Mouse (Mus musculus) spleen, adult 2 months (tissue): ENCODE measurements around the gene Adgrl3.

ENCODE experiments used
- CTCF ChIP-seq: fragments of 200-500 bp; IDR thresholded peaks from 2 replicates; pipeline ENCODE4 v1.5.1; 2011; ENCODE audit warnings: mild to moderate bottlenecking, inconsistent platforms; ENCODE audit not compliant: insufficient read depth, insufficient read length, insufficient replicate concordance; ENCODE audit errors: extremely low read depth
- POLR2A ChIP-seq: fragments of 200-500 bp; IDR thresholded peaks from 2 replicates; pipeline ENCODE4 v1.6.1; 2011; ENCODE audit warnings: low read depth, low read length, inconsistent platforms

DNA sequence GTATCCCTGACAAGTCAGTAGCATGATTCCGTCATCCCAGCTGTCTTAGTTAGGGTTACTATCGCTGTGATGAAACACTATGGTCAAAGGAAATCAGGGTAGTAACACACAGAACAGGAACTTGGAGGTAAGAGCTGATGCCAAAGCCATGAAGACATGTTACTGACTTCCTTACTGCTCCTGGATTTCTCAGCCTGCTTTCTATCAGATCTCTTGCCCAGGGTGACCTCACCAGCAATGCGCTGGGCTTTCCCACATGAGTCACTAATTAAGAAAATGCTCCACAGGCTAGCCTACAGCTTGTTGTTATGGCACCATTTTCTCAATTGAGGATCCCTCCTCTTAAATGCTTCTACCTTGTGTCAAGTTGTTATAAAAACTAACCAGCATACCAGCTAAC is 481.1 kb downstream of the Adgrl3 start:
- TF ChIP-seq CTCF = no peak
- TF ChIP-seq POLR2A = no peak
